Mouse (Mus musculus) lung, postnatal 0 days (tissue): Measurements from ENCODE around the gene Mex3d.

Source experiments
- CTCF ChIP-seq: IDR thresholded peaks from 2 replicates; pipeline ENCODE4 v1.5.1; 2016; ENCODE audit warnings: antibody characterized with exemption, mild to moderate bottlenecking
- EP300 ChIP-seq: IDR thresholded peaks from 2 replicates; pipeline ENCODE4 v1.6.1; 2016; ENCODE audit warnings: antibody characterized with exemption, mild to moderate bottlenecking, control low read depth

DNA sequence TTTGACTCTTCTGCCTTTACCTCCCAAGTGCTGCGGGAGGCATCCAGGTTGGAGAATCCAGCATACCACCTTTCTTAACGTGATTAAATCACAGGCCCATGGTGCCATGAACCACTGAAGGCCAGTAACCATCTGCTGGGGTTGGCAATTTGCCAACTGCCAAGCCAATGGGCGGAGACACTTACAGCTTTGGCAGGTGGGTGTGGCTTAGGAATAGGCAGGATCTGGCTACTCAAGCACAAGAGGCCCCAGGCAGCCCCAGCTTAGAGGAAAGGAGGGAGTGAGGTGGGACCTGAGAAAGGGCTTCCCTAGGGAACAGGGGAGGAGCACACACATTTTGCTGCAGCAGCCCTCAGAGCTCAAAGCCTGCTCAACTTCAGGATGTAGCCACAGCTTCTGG lies 30.9 kb upstream of the Mex3d start:
- TF ChIP-seq CTCF (no peak), EP300 (no peak)
